Mouse (Mus musculus): ENCODE measurements around the gene Cic. TPM values are rescaled to one million over a fixed set of nuclear protein-coding genes. Genes with fewer than 3 reads are reported as not detected.

The Cic gene
- 54.4 and 81.6 TPM in 2 replicates for polyA plus RNA-seq (2012; rRNA removed)

DNA sequence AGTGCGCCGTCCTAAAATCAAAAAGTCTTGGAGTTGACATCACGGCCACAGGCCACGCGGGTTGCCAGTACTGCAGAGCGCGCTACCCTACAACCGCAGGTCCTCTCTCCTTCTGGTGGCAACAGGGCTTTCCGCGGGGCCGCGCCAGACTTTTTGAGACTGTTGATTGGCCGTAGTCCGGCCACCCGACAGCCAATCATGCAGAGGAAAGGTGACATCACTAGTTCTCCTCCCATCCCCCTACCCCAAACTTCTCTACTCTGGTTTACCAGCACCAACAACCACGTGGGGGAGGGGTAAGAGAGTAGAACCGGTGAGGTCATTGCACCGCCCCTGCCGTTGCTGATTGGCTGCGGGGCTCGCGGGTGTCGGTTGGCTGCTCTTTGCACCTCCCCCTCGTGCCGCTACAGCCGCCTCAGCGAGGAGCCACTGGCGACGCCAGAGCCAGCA is at the start of gene Cic:
Cic (plus strand) TSS at position 404 of the 450 bp plus-strand sequence.
- DNase-seq (ENCODE audit: low read depth) = peak; percentile 94

GRCm38 (mm10) chr7:25218705-25219415 is 48.6 kb upstream of the Cic start:
- no peak for DNase-seq (ENCODE audit: low read depth)

DNA sequence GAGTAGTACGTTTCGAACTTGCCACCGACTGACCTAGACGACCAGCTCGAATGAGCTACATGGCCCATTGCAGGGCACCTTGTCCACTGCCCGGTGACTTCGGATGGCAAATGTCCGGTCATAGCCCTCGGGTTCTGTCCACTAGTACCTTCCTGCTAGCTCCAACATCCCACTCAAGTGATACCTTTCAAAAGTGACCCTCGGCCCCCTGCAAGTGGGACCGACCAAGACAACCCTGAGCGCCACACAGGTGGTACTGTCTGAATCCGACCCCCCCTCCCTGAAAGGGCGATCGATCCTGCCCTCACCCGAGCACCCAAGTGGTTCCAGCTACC is 48.1 kb upstream of the Cic start:
- no peak for DNase-seq (ENCODE audit: low read depth)

- no peak for DNase-seq (ENCODE audit: low read depth)
Measured at GRCm38 (mm10) chr7:25219756-25220456, 47.6 kb upstream of the Cic start.

GRCm38 (mm10) chr7:25220457-25221101 is 46.9 kb upstream of the Cic start, which contains the start of gene Dedd2:
Gene Dedd2, minus strand, starts transcription at chr7:25220615.
- DNase-seq (ENCODE audit: low read depth) = no peak

DNA sequence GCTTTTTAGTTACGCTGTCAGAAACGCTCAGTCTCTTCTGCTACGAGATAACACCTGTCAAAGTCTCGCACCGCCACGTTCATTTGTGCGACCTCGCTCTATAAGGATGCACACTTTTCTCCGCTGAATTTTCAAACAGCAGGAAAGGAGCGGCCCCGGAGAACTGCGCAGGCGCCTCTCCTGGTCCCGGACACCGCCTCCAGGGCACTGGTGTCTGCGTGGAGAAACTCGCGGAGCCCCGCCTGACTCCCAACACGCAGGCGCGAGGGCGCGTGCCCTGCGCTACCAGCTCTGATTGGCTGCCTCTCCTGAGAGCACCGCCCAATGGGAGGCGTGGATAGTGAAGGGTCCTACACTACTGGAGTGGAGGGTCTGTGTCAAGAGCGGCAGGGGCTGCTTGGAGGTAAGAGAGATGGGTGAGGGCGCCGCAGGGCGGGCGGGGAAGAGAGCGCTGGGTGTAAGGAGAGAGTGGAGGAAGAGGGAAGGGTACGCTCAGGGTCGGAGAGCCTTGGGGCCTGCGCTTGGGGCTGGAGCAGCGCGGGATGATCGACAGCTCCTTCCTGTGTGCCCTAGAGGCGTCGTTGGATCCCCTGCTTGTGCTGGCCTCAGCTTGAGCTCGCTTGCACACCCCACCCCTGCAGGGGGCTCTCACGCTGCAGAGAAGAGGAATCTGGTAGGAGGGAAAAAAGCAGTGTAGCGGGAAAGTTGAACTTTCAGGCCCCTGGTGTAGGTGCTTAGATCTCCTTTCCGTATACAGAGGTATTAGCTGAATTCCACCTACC is 46.2 kb upstream of the Cic start, which contains the start of gene Zfp526:
Zfp526 (plus strand) TSS at position 324 of the 782 bp plus-strand sequence.
- no peak for DNase-seq (ENCODE audit: low read depth)

GRCm38 (mm10) chr7:25222275-25222967 is 45.1 kb upstream of the Cic start:
- no peak for DNase-seq (ENCODE audit: low read depth)

DNA sequence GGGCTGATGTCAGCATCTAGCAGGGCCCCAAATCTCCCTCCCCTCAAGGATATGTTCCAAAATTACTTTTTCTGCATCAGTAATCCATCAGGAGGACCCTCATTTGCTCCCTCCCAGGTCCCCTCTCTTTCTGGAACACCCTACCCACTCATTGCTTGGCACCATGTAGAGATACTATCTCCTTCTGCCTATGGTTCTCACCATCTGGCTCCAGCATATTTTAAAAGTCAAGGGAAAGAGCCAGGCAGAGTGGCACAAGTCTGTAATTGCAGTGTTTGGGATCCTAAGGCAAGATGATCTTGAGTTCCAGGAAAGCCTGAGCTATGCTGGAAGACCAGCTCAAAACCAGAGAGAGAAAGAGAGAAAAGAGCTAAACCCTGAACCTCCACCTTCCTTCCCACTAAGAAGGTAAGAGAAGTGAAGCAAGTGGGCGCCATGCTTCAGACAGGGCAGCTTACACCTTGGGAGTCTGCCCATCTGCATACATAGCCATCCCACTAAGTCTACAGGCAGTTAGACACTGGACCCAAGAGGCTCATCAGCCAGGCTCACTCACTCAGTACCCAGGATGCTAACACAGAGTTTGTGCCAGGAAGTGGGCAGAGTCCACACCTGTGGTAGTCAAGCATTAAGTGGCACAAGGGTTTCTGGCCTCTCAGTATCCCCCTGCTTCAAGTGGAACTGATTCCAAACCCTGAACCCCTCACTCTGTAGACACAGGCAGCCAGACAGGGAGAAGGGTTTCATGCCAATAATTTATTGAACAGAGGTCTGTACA is 39.8 kb upstream of the Cic start:
- DNase-seq (ENCODE audit: low read depth) = no peak

- DNase-seq (ENCODE audit: low read depth) = no peak
Measured at GRCm38 (mm10) chr7:25230690-25231285, 36.7 kb upstream of the Cic start.

- DNase-seq (ENCODE audit: low read depth) = no peak
Measured at GRCm38 (mm10) chr7:25232101-25232648, 35.3 kb upstream of the Cic start.

GRCm38 (mm10) chr7:25233061-25233460 is 34.4 kb upstream of the Cic start:
- DNase-seq (ENCODE audit: low read depth) = no peak

- no peak for DNase-seq (ENCODE audit: low read depth)
Measured at GRCm38 (mm10) chr7:25235526-25235925, 32.0 kb upstream of the Cic start.

- DNase-seq (ENCODE audit: low read depth) = peak; percentile 94
Measured at GRCm38 (mm10) chr7:25237249-25238014, 30.1 kb upstream of the Cic start, which contains the start of gene Gsk3a. Gene Gsk3a, minus strand, starts transcription at chr7:25237851.

GRCm38 (mm10) chr7:25238015-25238706 is 29.3 kb upstream of the Cic start:
- peak; percentile 99 for DNase-seq (ENCODE audit: low read depth)

GRCm38 (mm10) chr7:25238829-25239623 is 28.5 kb upstream of the Cic start:
- peak; percentile 86 for DNase-seq (ENCODE audit: low read depth)

- no peak for DNase-seq (ENCODE audit: low read depth)
Measured at GRCm38 (mm10) chr7:25240631-25241030, 26.9 kb upstream of the Cic start.

- no peak for DNase-seq (ENCODE audit: low read depth)
Measured at GRCm38 (mm10) chr7:25241062-25241461, 26.4 kb upstream of the Cic start.
